Mouse (Mus musculus): ENCODE data around the gene Dmrt1. TPM values are rescaled to one million over a fixed set of nuclear protein-coding genes. Genes with fewer than 3 reads are reported as not detected.

Dmrt1 gene
- total and polyA plus RNA-seq, 3 experiments, result 0.30 to 0.50 TPM; not detected in 1

DNA sequence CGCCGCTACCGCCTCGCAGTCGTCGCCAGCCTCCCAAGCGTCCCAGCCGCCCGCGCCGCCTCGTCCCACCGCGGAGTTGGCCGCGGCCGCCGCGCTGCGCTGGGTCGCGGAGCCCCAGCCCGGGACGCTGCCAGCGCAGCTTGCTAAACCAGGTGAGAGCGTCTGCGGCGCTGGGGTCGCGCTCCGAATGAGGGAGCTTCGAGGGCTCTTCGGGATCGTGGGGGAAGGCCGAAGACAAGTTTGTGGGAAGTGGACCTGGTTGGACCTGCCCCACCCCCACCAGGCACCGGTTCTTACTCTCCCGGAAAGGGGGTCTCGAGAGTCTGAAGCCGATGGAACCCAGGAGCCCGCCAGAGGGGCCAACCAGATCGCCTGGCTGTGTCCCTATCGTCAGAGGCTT lies 105.7 kb downstream of the Dmrt1 start:
- Histone ChIP-seq H3K27me3 (replicated peaks) (no peaks in the 10 kb centered on the region), H3K4me2 (ENCODE audit: insufficient read depth, low read depth, poor library complexity, severe bottlenecking) (no peak overlapping the region), H3K36me3 (replicated peaks in 1 of 2; ENCODE audit: control insufficient read depth in 1 of 2, insufficient read depth in 1 of 2, low read length in 1 of 2) (no peaks in the 10 kb centered on the region), H3K4me3 (replicated peaks in 1 of 3; ENCODE audit: low read depth in 2 of 3, low read length in 2 of 3, poor library complexity in 1 of 3) (no peak overlapping the region), H3K4me1 (ENCODE audit: control insufficient read depth in 1 of 2, insufficient read depth in 2 of 2) (no peaks in the 10 kb centered on the region), H3K79me2 (replicated peaks; ENCODE audit: control insufficient read depth, extremely low read depth, insufficient read depth, poor library complexity, severe bottlenecking) (no peaks in the 10 kb centered on the region), H3K9me3 (replicated peaks; ENCODE audit: low read length) (peaks cover 4% of the 10 kb centered on the region), H3K27ac (ENCODE audit: insufficient read depth, low read depth) (no peak overlapping the region), H3K9ac (ENCODE audit: insufficient read depth, low read depth) (no peak overlapping the region)
- TF ChIP-seq JUN (IDR thresholded peaks at IDR 0.05; ENCODE audit: insufficient read depth, low read depth, low read length) (no peak), MAX (IDR thresholded peaks at IDR 0.05; ENCODE audit: low read length) (no peak), TCF12 (IDR thresholded peaks at IDR 0.05; ENCODE audit: low read depth, low read length) (no peak), CHD1 (IDR thresholded peaks at IDR 0.05; ENCODE audit: low read depth, low read length) (no peak), NRF1 (IDR thresholded peaks at IDR 0.05; ENCODE audit: low read depth, low read length) (no peak), POLR2A (IDR thresholded peaks at IDR 0.05; ENCODE audit: low read depth, low read length) (no peak), GABPA (IDR thresholded peaks at IDR 0.05; ENCODE audit: insufficient replicate concordance, low read depth, low read length) (no peak), POLR2AphosphoS2 (IDR thresholded peaks at IDR 0.05; ENCODE audit: low read depth, low read length) (no peak), MEF2A (IDR thresholded peaks at IDR 0.05; ENCODE audit: borderline replicate concordance, low read depth, low read length) (no peak), CTCF (conservative IDR thresholded peaks at IDR 0.05 in 1 of 2, IDR thresholded peaks at IDR 0.05 in 1 of 2; ENCODE audit: low read depth in 2 of 2, low read length in 2 of 2) (no peak), E2F4 (IDR thresholded peaks at IDR 0.05; ENCODE audit: insufficient replicate concordance, low read depth, low read length) (no peak), RCOR1 (conservative IDR thresholded peaks at IDR 0.05; ENCODE audit: low read depth, low read length) (no peak), ZMIZ1 (IDR thresholded peaks at IDR 0.05; ENCODE audit: low read depth, low read length) (no peak), UBTF (IDR thresholded peaks at IDR 0.05; ENCODE audit: low read depth, low read length) (no peak), ETS1 (conservative IDR thresholded peaks at IDR 0.05; ENCODE audit: low read depth, low read length) (no peak), NELFE (IDR thresholded peaks at IDR 0.05; ENCODE audit: low read depth, low read length) (no peak), JUND (conservative IDR thresholded peaks at IDR 0.05; ENCODE audit: low read depth, low read length) (no peak)
- no peak for DNase-seq (ENCODE audit: extremely low read depth)
- in situ Hi-C loops (cut with MboI; ENCODE audit: low pct_ligation_motif_present, low pct_unique_long_range_greater_than_20kb, low sequenced_read_pairs), result no loop called here
- dilution Hi-C loops (cut with MboI; ENCODE audit: extremely low pct_ligation_motif_present, extremely low pct_unique_long_range_greater_than_20kb, low sequenced_read_pairs), result no loop called here

DNA sequence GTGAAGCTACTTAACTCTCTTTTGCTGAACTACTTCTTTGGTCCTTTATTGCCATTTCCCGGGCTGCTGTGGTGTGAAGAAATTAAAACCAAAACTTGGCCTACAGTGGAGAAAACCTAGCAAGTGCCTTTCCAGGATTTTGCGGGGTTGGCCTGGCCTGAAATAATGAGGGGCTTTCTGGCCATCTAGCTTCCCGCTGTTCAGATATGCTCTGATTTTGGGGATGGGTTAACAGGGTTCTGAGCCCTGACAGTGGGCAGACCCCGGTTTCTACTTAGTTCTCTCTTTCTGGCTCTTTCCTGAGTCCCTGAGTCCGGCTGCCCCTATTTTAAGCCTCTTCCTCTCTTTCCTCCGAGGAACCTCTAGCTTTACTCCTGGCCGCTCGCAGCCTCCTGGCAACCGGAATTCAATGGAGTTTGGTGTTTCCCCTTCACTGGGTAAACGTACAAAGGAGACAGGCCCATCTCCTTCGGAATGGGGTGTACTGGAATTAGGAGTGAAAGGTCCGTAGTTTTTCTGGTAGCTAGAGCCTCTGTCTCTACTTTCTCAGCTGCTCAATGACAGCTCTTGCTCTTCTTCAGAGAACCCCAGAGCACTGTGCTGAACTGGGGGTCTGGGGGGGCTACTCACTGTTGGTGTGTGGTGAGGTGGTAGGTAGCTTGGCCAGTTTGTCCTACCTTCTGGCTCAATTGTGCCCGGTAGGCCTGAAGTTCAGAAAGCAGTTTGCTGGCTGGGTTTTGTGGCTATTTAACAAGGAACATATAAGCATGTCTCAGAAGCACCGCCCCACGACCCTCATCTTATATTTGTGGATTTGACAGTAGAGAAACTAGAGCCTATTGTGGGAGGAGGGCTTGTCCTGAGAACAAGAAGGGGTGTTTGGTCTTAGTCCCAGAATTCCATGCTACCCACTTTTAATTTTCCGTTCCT lies 106.7 kb downstream of the Dmrt1 start:
- dilution Hi-C loops (cut with MboI; ENCODE audit: extremely low pct_ligation_motif_present, extremely low pct_unique_long_range_greater_than_20kb, low sequenced_read_pairs), result no loop called here
- Histone ChIP-seq H3K27me3 (replicated peaks) (no peaks in the 10 kb centered on the region), H3K9me3 (replicated peaks; ENCODE audit: low read length) (peaks cover 4% of the 10 kb centered on the region), H3K27ac (ENCODE audit: insufficient read depth, low read depth) (no peak overlapping the region), H3K4me1 (ENCODE audit: control insufficient read depth in 1 of 2, insufficient read depth in 2 of 2) (no peaks in the 10 kb centered on the region), H3K79me2 (replicated peaks; ENCODE audit: control insufficient read depth, extremely low read depth, insufficient read depth, poor library complexity, severe bottlenecking) (no peaks in the 10 kb centered on the region), H3K36me3 (replicated peaks in 1 of 2; ENCODE audit: control insufficient read depth in 1 of 2, insufficient read depth in 1 of 2, low read length in 1 of 2) (no peaks in the 10 kb centered on the region), H3K4me3 (replicated peaks in 1 of 3; ENCODE audit: low read depth in 2 of 3, low read length in 2 of 3, poor library complexity in 1 of 3) (no peak overlapping the region), H3K9ac (ENCODE audit: insufficient read depth, low read depth) (no peak overlapping the region), H3K4me2 (ENCODE audit: insufficient read depth, low read depth, poor library complexity, severe bottlenecking) (no peak overlapping the region)
- no peak for TF ChIP-seq EP300 (IDR thresholded peaks at IDR 0.05; ENCODE audit: low read length)
- TF ChIP-seq JUND (conservative IDR thresholded peaks at IDR 0.05; ENCODE audit: low read depth, low read length), result no peak
- TF ChIP-seq MAZ (IDR thresholded peaks at IDR 0.05; ENCODE audit: low read depth, low read length), result no peak
- no peak for DNase-seq (ENCODE audit: extremely low read depth)
- in situ Hi-C loops (cut with MboI; ENCODE audit: low pct_ligation_motif_present, low pct_unique_long_range_greater_than_20kb, low sequenced_read_pairs), result no loop called here
